Mouse (Mus musculus): ENCODE data around the gene Krtap3-1.
"Not testable (repeated sequence)": the region's sequence is repeated elsewhere in the genome, so short reads cannot be mapped to it uniquely, and the experiment has no call there.

DNA sequence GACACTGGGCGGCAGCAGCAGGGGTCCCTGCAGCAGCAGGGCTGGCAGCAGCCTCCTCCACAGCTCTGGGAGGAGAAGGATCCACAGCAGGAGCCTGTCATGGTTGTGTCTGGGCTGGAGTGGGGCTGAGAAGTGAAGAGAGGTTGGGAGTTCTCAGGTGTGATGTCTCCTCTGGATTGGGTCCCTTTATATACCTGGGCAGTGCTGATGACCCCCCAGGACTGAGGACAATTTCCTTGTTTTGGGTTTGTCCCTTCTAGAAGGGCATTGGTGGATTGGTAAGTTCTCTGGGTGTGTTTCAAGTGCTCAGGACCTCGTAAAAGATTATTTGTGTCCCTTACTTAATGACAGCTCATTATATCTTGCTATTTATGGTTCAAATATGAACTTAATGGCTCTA is 43.7 kb upstream of the Krtap3-1 start, which contains the start of gene Gm11937:
- not testable (repeated sequence) for TF ChIP-seq CTCF, EP300 (IDR thresholded peaks at IDR 0.05; ENCODE audit: low read depth)
